Mouse (Mus musculus): ENCODE measurements around the gene Atg101. TPM values are rescaled to one million over a fixed set of nuclear protein-coding genes. Genes with fewer than 3 reads are reported as not detected.
A peak's percentile ranks its signal among the peaks of the same experiment; 100 is the strongest.
"Not testable (repeated sequence)": the region's sequence is repeated elsewhere in the genome, so short reads cannot be mapped to it uniquely, and the experiment has no call there.

The Atg101 gene
- total RNA-seq, 2 experiments from 2014 or later = 38.5 to 43.2 TPM

DNA sequence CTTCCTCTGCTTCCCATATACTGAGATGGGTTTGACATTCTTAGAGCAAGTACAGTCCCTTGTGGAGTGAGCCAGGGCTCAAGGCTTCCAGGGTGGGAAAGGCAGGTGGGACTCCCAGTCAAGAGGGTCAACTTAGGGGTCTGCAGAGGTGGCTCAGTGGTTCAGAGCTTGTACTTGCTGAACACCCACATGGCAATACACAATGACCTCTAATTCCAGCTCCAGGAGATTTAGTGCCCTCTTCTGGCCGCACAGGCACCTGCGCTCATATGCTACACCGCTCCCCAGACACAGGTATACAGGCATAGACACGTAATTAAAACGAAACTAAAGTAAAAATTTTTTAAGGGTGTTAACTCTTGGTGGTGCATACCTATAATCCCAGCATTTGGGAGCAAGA lies 39.4 kb downstream of the Atg101 start:
- intact Hi-C loops (cut with DNase I) = no loop called here
- no peak for DNase-seq (ENCODE audit: low spot score in 2 of 2)

DNA sequence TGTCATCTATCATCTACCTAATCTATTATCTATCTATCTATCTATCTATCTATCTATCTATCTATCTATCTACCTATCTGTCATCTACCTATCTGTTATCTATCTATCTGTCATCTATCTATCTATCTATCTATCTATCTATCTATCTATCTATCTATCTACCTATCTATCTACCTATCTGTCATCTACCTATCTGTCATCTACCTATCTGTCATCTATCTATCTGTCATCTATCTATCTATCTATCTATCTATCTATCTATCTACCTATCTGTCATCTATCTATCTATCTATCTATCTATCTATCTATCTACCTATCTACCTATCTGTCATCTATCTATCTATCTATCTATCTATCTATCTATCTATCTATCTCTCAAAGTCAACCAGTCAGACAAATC lies 40.3 kb downstream of the Atg101 start:
- intact Hi-C loops (cut with DNase I) = not testable (repeated sequence)

DNA sequence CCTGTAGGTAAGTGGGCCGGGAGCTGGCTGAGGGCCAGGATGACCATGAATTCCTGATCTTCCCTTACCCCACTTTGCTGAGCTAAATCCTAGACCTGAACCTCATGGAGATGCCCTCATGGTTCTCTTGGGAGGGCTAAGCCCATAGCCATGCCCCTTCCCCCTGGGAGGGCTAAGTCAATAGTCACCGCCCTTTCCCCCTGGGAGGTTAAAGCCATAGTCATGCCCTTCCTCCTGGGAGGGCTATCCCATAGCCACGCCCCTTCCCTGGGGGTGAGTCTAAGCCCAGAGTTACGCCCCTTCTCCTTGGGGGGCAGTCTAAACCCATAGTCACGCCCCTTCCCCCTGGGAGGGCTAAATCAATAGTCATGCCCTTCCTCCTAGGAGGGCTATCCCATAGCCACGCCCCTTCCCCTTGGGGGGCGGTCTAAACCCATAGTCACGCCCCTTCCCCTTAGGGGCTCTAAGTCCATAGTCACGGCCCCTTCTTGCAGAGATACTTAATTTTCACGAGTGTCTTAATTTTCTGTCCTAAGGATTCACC lies 42.0 kb downstream of the Atg101 start:
- intact Hi-C loops (cut with DNase I) = loop anchor here (2.0 to 5.0 kb wide), 3 partner anchors 196 to 659 kb away; no protein-coding TSS in a partner anchor
- no peak for DNase-seq (ENCODE audit: low spot score in 2 of 2)

More for the DNA sequence above, 40.3 kb downstream of the Atg101 start:
- not testable (repeated sequence) for DNase-seq (ENCODE audit: low spot score in 2 of 2)

DNA sequence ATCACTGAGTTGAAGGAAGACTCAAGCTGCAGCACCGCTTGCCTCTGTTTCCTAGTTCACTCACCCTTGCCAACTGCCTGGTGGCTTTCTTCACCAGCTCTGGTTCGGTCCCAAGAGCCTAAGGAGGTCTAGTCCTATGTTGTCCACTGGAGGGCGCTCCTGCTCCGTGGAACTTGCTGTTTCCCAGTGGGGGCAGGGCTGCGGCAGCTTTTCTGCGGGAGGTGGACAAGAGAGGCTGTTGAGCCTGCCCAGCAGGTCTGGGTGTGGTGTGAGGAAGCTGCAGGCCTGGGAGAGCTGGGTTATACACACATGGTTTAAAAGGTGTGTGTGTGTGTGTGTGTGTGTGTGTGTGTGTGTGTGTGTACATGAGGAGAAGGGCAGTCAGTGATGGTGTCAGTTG lies 43.2 kb downstream of the Atg101 start:
- intact Hi-C loops (cut with DNase I) = loop anchor here (2.0 to 5.0 kb wide), 3 partner anchors 195 to 658 kb away; no protein-coding TSS in a partner anchor
- peak; percentile 86 to 90 for DNase-seq (ENCODE audit: low spot score in 2 of 2)

DNA sequence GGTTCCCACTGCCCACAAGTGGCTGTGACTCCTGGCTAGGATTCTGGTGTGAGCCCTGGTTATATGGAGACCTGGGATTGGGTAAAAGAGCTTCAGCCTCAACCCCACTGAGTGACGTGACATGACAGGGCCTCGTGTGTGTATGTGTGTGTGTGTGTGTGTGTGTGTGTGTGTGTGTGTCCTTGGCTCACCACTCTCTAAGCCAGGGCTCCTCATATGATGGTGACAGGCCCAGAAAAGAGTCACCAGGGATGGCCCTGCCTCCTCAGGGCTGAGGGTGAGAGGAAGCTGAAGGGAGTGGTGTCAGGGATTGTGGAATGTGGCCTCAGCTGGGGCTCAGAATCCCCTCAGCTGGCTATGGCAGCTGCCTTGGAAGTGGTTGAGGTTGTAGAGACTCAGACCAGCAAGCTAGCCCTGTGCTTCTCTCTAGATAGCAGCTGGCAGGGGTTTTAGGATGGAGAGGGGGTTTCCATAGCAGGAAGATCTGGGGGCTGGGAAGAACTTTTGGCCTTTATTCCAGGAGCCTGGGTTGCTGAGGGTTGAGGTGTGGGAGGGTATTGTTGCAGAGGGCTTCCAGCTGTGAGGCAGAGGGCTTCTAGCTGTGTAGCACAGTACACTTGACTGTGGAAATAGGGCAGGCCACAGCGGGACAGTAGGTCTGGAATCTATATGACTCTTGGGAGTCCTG lies 44.9 kb downstream of the Atg101 start:
- no peak for DNase-seq (ENCODE audit: low spot score in 2 of 2)
- intact Hi-C loops (cut with DNase I) = loop anchor here (5.0 kb wide), 2 partner anchors 193 to 443 kb away; no protein-coding TSS in a partner anchor

DNA sequence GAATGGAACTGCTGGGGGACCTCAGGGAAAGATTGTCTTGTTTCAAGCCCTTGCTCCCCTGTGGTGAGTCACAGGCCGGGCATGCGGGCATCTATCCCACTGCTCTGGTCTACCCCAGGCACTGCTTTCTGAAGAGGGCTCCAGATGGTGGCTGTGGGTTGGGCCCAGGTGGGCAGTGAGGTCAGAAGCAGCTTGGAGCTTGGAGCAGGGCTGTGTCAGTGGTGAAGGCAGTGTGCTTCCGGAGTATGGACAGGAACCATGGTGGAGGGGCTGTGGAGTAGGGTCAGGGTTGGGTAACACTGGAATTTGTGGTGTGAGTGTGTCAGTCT lies 45.5 kb downstream of the Atg101 start:
- no peak for DNase-seq (ENCODE audit: low spot score in 2 of 2)
- intact Hi-C loops (cut with DNase I) = loop anchor here (5.0 kb wide), 2 partner anchors 193 to 443 kb away; no protein-coding TSS in a partner anchor

DNA sequence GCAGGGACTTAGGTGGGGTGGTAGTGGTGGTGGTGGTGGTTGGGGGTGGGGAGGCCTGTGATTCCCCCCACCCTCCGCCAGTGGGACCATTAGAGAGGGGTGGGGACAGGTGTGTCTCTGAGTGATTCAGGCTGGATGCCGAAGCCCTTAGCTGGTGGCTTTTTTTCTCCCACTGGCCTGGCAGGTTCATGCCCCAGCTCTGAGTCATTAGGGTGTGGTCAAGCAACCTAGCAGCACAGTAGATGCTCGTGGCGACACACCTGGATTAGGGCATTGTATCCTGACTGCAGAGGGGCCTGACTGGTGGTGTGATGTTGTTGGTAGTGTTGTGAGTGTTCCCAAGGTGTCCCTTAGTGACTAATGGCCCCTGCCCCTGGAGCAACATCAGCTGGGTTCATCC lies 47.0 kb downstream of the Atg101 start:
- intact Hi-C loops (cut with DNase I) = loop anchor here (5.0 to 10.0 kb wide), 2 partner anchors 534 to 736 kb away; partner anchors contain the start of gene Krt77
- no peak for DNase-seq (ENCODE audit: low spot score in 2 of 2)

DNA sequence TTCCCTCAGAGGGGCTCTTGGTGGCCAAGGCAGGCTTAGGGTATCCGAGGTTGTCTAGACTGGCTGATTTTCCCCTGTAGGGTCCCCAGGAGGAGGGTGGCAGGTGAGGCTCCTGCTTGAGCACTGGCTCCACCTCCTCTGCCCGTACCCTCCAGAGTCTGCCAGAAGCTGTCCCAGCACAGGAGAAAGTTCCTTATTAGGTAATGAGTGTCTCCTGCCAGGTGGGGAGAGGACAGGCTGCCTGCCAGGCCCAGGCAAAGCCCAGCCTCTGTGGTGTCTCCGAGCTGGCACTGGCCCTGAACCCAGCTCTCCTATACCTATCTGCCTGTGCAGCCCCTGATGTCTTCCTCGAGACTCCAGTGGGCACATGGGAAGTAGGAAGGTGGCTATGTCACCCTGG lies 48.3 kb downstream of the Atg101 start:
- no peak for DNase-seq (ENCODE audit: low spot score in 2 of 2)
- intact Hi-C loops (cut with DNase I) = loop anchor here (5.0 to 10.0 kb wide), 2 partner anchors 532 to 735 kb away; partner anchors contain the start of gene Krt77

DNA sequence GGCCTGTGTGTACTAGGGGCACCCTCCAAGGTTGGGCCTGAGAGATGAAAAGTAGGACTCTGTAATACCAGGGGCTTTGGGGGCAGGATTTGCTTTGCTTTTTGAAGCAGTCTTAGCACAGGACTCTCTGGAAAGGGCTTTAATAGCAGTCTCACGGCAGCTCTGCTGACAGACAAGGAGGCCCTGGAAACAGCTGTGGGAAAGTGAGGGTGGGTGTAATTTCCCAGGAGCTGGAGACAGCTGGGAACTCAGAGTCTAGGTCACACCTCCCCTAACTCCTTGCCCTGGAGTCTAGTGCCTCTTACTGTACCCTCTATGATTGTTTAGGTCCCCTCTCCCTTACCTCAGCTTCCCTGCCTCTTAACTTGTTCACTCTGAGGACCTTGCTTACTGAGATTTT lies 49.1 kb downstream of the Atg101 start:
- intact Hi-C loops (cut with DNase I) = loop anchor here (5.0 to 10.0 kb wide), 2 partner anchors 532 to 734 kb away; partner anchors contain the start of gene Krt77
- no peak for DNase-seq (ENCODE audit: low spot score in 2 of 2)

DNA sequence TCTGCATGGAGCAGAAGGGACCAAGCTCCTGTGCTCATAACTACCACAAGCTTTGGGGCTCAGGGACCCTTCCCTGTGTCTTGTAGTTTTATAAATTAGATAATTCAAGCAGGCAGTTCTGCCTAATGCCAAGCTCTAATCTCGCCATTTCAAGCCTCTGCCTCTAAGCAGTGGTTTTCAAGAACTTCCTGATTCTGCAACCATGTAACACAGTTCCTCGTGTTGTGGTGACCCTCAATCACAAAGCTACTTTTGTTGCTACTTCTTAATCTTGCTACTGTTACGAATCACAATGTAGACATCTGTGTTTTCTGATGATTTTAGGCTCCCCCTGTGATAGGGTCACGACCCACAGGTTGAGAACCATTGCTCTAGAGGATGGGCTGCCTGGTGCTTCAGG lies 49.6 kb downstream of the Atg101 start:
- no peak for DNase-seq (ENCODE audit: low spot score in 2 of 2)
- intact Hi-C loops (cut with DNase I) = loop anchor here (5.0 to 10.0 kb wide), 2 partner anchors 531 to 734 kb away; partner anchors contain the start of gene Krt77

DNA sequence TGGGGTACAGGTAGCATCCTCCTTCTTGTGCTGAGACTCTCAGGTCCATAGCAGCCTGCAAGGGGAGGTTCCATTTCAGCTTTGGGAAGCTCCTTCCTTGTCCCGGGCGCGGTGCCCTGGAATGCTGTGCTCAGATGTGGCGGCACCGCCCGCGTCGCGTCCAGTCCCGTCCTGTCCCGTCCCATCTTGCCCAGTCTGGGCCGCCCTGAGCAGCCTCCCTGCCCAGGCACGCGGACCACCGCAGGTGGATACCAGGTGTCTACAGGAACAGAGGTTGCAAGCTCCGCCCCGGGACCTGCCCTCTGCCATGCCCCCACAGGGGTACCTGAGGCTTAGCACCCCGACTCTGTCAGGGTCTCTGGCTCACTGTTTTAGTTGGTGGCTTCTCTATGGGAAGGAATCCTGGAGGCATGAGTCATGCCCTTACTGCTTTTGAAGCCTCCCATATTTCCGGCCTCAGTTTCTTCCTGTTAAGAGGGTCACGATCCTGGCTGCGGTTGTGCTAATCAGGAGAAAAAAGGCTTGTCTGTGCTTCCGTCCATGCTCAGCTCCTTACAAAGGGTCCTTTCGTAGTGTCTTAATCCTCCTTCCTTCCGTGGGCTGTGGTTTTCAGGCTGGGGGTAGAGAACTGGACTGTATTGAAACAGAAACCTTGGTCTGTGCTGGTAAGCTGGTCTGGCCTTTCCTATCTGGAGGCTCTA lies 52.6 kb downstream of the Atg101 start:
- intact Hi-C loops (cut with DNase I) = loop anchor here (10.0 kb wide), 1 partner anchor 528 kb away; the partner anchor contains the start of gene Krt77
- DNase-seq (ENCODE audit: low spot score in 2 of 2) = no peak

DNA sequence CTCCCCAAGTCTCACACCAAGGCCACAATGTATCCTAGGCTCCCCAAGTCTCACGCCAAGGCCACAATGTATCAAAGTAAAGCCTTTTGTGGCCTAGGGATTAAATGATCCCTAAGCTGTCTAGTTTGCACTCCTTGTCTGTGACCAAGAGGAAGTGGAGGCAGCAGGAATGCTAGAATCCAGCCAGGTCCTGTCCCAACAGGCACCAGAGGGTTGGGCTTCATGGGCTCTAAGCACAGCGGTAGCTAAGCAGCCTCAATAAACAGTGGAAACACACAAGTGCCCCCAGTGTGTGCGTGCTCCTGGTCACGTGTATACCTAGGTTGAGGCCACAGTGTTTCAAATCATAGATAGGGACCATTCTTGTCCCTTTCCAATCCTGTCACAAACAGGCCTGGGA lies 54.3 kb downstream of the Atg101 start:
- no peak for DNase-seq (ENCODE audit: low spot score in 2 of 2)
- intact Hi-C loops (cut with DNase I) = loop anchor here (2.0 to 10.0 kb wide), 2 partner anchors 48 to 526 kb away; partner anchors contain the start of gene Krt77

DNA sequence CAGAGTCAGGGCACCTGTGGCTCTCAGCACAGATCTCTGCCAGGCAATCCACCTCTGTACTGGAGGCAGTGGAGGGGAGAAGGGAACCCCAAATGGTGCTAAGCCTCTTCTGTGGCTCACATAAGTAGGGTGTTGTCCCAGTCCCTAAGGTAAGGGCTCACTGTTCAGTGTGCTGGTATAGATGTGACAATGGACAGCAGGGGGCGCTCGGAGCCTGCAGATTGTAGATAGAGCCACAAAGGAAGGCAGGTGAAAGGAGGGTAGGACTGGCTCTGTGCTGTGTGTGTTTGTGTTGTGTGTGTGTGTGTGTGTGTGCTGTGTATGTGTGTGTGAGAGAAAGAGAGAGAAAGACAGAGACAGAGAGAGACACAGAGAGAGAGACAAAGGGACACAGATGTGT lies 55.5 kb downstream of the Atg101 start:
- peak; percentile 94 for DNase-seq (ENCODE audit: low spot score in 2 of 2)
- intact Hi-C loops (cut with DNase I) = loop anchor here (1.0 to 10.0 kb wide), 3 partner anchors 47 to 645 kb away; partner anchors contain the start of gene Krt77

Other genes with a start within 250 kb of the Atg101 start
- not detected for gene Gm47841, start 236.9 kb upstream of the Atg101 start, total RNA-seq (2021)
- 1 to 10 TPM in 1 of 2 experiments, under 1 TPM in 1; 0.99 to 1.5 TPM for gene Fignl2, start 205.7 kb upstream of the Atg101 start, total RNA-seq (2021)
- under 1 TPM in 1 of 2 experiments, not detected in 1; 0.21 TPM for gene Ankrd33, start 168.5 kb upstream of the Atg101 start, total RNA-seq (2021)
- 10 to 100 TPM; 12.9 to 17.1 TPM for gene Acvrl1, start 155.8 kb upstream of the Atg101 start, total RNA-seq (2021)
- 100 to 1,000 TPM; 112 to 121 TPM for gene Acvr1b, start 110.2 kb upstream of the Atg101 start, total RNA-seq (2021)
- 10 to 100 TPM; 58.2 to 67.1 TPM for gene Grasp, start 60.1 kb upstream of the Atg101 start, total RNA-seq (2021)
- 10 to 100 TPM; 65.6 to 78.4 TPM for gene Nr4a1, start 30.0 kb upstream of the Atg101 start, total RNA-seq (2021)
- gene 6030408B16Rik, start 8.9 kb downstream of the Atg101 start, total RNA-seq (2021) = under 1 TPM; 0.24 to 0.49 TPM
- 1 to 10 TPM; 1.6 to 1.9 TPM for gene Krt80, start 85.9 kb downstream of the Atg101 start, total RNA-seq (2021)
- gene Krt7, start 126.8 kb downstream of the Atg101 start, total RNA-seq (2021) = under 1 TPM; 0.22 to 0.30 TPM
- gene Krt87, start 154.5 kb downstream of the Atg101 start, total RNA-seq (2021) = under 1 TPM in 1 of 2 experiments, not detected in 1; 0.15 TPM
- not detected for gene Krt88, start 163.5 kb downstream of the Atg101 start, total RNA-seq (2021)
- not detected for gene Krt81, start 179.5 kb downstream of the Atg101 start, total RNA-seq (2021)
- not detected for gene Krt86, start 189.2 kb downstream of the Atg101 start, total RNA-seq (2021)
- gene Krt83, start 207.2 kb downstream of the Atg101 start, total RNA-seq (2021) = not detected
- not detected for gene Gm49425, start 233.0 kb downstream of the Atg101 start, total RNA-seq (2021)
- not detected for gene Krt84, start 248.5 kb downstream of the Atg101 start, total RNA-seq (2021)